Mouse (Mus musculus): ENCODE measurements around the gene Runx2. TPM values are rescaled to one million over a fixed set of nuclear protein-coding genes. Genes with fewer than 3 reads are reported as not detected.
A peak's percentile ranks its signal among the peaks of the same experiment; 100 is the strongest.

The Runx2 gene
- polyA plus RNA-seq, 1 experiment from 2014 or later, result 0.35 TPM

DNA sequence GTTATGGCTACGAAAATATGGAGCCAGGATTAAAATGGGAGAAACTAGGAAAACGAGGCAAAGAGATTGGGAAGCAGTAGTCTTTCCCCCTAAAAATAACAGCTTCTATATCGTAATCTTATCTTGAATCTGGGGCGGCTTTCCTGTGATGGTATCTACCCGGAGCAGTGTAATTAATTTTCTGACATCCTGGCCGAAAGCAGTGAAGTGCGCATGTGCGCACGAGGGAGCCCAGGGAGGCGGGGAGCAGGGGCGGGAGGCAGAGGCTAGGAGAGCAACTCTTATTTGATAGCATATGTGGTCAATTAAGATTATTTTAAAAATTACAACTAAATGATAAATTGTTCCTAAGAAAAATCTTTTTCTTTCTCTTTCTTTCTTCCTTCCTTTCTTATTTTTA, 195.9 kb downstream of the Runx2 start:
- H3K27me3 ChIP-seq (ENCODE audit: control insufficient read depth, insufficient read depth, low read length), result no peaks in the 10 kb centered on the region
- no peaks in the 10 kb centered on the region for H3K9me3 ChIP-seq (ENCODE audit: control insufficient read depth, low read length)
- no peak overlapping the region for H3K9ac ChIP-seq (ENCODE audit: low read length)
- ATAC-seq (ENCODE audit: insufficient number of reproducible peaks, insufficient read depth, low FRiP score, low read depth), result no peak
- WGBS, result 68% methylated on average over 11 of the region's 11 CpGs
- H3K4me2 ChIP-seq (ENCODE audit: low read length), result peak overlapping the region; percentile 18; the same call in 1 of the 2 replicates
- H3K4me3 ChIP-seq (ENCODE audit: control insufficient read depth in 1 of 2, insufficient read depth in 1 of 2, low read depth in 1 of 2, low read length in 2 of 2), result no peak overlapping the region
- no peaks in the 10 kb centered on the region for H3K4me1 ChIP-seq (ENCODE audit: control insufficient read depth in 2 of 2, insufficient read depth in 2 of 2, low read length in 2 of 2)
- no peaks in the 10 kb centered on the region for H3K36me3 ChIP-seq (ENCODE audit: control insufficient read depth, insufficient read depth, low read length)
- no peak overlapping the region for H3K27ac ChIP-seq (replicated peaks in 1 of 2; ENCODE audit: control insufficient read depth in 1 of 2, insufficient read depth in 1 of 2, low read depth in 2 of 2, low read length in 2 of 2)

DNA sequence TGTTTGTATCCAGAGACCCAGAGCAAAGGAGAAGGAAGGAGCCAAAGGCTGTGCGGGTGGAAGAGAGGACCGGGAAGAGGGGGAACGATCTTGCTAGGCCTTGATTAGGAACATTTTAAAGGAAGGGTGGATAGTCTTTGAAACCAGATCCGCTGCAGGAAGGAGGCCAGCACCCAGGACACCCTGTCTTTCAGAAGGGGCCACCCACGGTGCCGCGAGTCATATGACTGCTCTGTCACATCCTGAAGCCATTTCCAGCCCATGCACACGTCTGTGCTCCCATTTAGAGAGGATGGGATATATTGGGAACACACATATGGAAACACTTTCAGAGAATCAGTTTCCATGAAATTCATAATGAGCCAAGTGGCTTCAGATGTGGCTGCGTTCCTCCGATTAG, 196.4 kb downstream of the Runx2 start:
- 0 out of 2 replicates have a peak overlapping the region, but pooled peaks have one; percentile 18 for H3K4me2 ChIP-seq (ENCODE audit: low read length)
- H3K27me3 ChIP-seq (ENCODE audit: control insufficient read depth, insufficient read depth, low read length), result no peaks in the 10 kb centered on the region
- WGBS, result 50% methylated on average over 10 of the region's 10 CpGs
- H3K9me3 ChIP-seq (ENCODE audit: control insufficient read depth, low read length), result no peaks in the 10 kb centered on the region
- no peak overlapping the region for H3K9ac ChIP-seq (ENCODE audit: low read length)
- no peak for ATAC-seq (ENCODE audit: insufficient number of reproducible peaks, insufficient read depth, low FRiP score, low read depth)
- H3K27ac ChIP-seq (replicated peaks in 1 of 2; ENCODE audit: control insufficient read depth in 1 of 2, insufficient read depth in 1 of 2, low read depth in 2 of 2, low read length in 2 of 2), result no peak overlapping the region
- no peaks in the 10 kb centered on the region for H3K4me1 ChIP-seq (ENCODE audit: control insufficient read depth in 2 of 2, insufficient read depth in 2 of 2, low read length in 2 of 2)
- no peak overlapping the region for H3K4me3 ChIP-seq (ENCODE audit: control insufficient read depth in 1 of 2, insufficient read depth in 1 of 2, low read depth in 1 of 2, low read length in 2 of 2)
- H3K36me3 ChIP-seq (ENCODE audit: control insufficient read depth, insufficient read depth, low read length), result no peaks in the 10 kb centered on the region

GRCm38 (mm10) chr17:44617741-44618140, 196.9 kb downstream of the Runx2 start:
- H3K9ac ChIP-seq (ENCODE audit: low read length), result no peak overlapping the region

GRCm38 (mm10) chr17:44613716-44614715, 200.6 kb downstream of the Runx2 start:
- no peaks in the 10 kb centered on the region for H3K4me1 ChIP-seq (ENCODE audit: control insufficient read depth in 2 of 2, insufficient read depth in 2 of 2, low read length in 2 of 2)
- 75% methylated on average over 26 of the region's 26 CpGs for WGBS
- H3K27me3 ChIP-seq (ENCODE audit: control insufficient read depth, insufficient read depth, low read length), result no peaks in the 10 kb centered on the region
- no peak overlapping the region for H3K9ac ChIP-seq (ENCODE audit: low read length)
- no peaks in the 10 kb centered on the region for H3K9me3 ChIP-seq (ENCODE audit: control insufficient read depth, low read length)
- no peak overlapping the region for H3K4me3 ChIP-seq (ENCODE audit: control insufficient read depth in 1 of 2, insufficient read depth in 1 of 2, low read depth in 1 of 2, low read length in 2 of 2)
- H3K27ac ChIP-seq (replicated peaks in 1 of 2; ENCODE audit: control insufficient read depth in 1 of 2, insufficient read depth in 1 of 2, low read depth in 2 of 2, low read length in 2 of 2), result no peak overlapping the region
- H3K4me2 ChIP-seq (ENCODE audit: low read length), result no peak overlapping the region
- no peaks in the 10 kb centered on the region for H3K36me3 ChIP-seq (ENCODE audit: control insufficient read depth, insufficient read depth, low read length)
- no peak for ATAC-seq (ENCODE audit: insufficient number of reproducible peaks, insufficient read depth, low FRiP score, low read depth)

More at GRCm38 (mm10) chr17:44617741-44618140, 196.9 kb downstream of the Runx2 start:
- no peaks in the 10 kb centered on the region for H3K36me3 ChIP-seq (ENCODE audit: control insufficient read depth, insufficient read depth, low read length)
- H3K27me3 ChIP-seq (ENCODE audit: control insufficient read depth, insufficient read depth, low read length), result no peaks in the 10 kb centered on the region
- H3K4me3 ChIP-seq (ENCODE audit: control insufficient read depth in 1 of 2, insufficient read depth in 1 of 2, low read depth in 1 of 2, low read length in 2 of 2), result no peak overlapping the region
- H3K4me2 ChIP-seq (ENCODE audit: low read length), result no peak overlapping the region
- H3K27ac ChIP-seq (replicated peaks in 1 of 2; ENCODE audit: control insufficient read depth in 1 of 2, insufficient read depth in 1 of 2, low read depth in 2 of 2, low read length in 2 of 2), result no peak overlapping the region
- no peaks in the 10 kb centered on the region for H3K9me3 ChIP-seq (ENCODE audit: control insufficient read depth, low read length)
- 59% methylated on average over 2 of the region's 2 CpGs for WGBS
- no peak for ATAC-seq (ENCODE audit: insufficient number of reproducible peaks, insufficient read depth, low FRiP score, low read depth)
- H3K4me1 ChIP-seq (ENCODE audit: control insufficient read depth in 2 of 2, insufficient read depth in 2 of 2, low read length in 2 of 2), result no peaks in the 10 kb centered on the region

DNA sequence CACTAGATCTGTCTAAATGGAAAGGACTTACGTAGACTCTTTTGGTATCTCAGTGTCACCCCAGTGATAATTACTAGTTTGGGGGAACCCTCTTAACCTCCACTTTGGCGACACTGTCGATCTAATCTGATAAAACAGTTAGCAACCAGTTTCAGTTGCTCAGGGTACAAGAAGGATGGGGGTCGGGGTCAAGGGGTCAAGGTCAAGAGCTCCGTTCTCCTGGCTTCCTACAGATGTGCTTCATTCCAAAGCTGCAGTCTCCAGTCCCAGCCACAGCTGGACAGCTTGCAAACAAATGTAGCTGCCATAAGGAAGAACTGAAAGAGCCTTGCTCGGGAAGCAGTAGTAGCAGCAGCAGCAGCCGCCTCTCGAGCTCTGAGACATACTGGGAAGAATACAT, 202.0 kb downstream of the Runx2 start:
- Histone ChIP-seq H3K27me3 (ENCODE audit: control insufficient read depth, insufficient read depth, low read length) (no peaks in the 10 kb centered on the region), H3K4me1 (ENCODE audit: control insufficient read depth in 2 of 2, insufficient read depth in 2 of 2, low read length in 2 of 2) (no peaks in the 10 kb centered on the region), H3K9me3 (ENCODE audit: control insufficient read depth, low read length) (no peaks in the 10 kb centered on the region), H3K36me3 (ENCODE audit: control insufficient read depth, insufficient read depth, low read length) (no peaks in the 10 kb centered on the region), H3K4me3 (ENCODE audit: control insufficient read depth in 1 of 2, insufficient read depth in 1 of 2, low read depth in 1 of 2, low read length in 2 of 2) (no peak overlapping the region), H3K9ac (ENCODE audit: low read length) (no peak overlapping the region), H3K27ac (replicated peaks in 1 of 2; ENCODE audit: control insufficient read depth in 1 of 2, insufficient read depth in 1 of 2, low read depth in 2 of 2, low read length in 2 of 2) (no peak overlapping the region), H3K4me2 (ENCODE audit: low read length) (no peak overlapping the region)
- no peak for ATAC-seq (ENCODE audit: insufficient number of reproducible peaks, insufficient read depth, low FRiP score, low read depth)
- WGBS, result 52% methylated on average over 8 of the region's 8 CpGs

- WGBS, result 89% methylated on average over 3 of the region's 3 CpGs
- Histone ChIP-seq H3K9me3 (ENCODE audit: control insufficient read depth, low read length) (no peaks in the 10 kb centered on the region), H3K27ac (replicated peaks in 1 of 2; ENCODE audit: control insufficient read depth in 1 of 2, insufficient read depth in 1 of 2, low read depth in 2 of 2, low read length in 2 of 2) (no peak overlapping the region), H3K27me3 (ENCODE audit: control insufficient read depth, insufficient read depth, low read length) (no peaks in the 10 kb centered on the region), H3K4me2 (ENCODE audit: low read length) (no peak overlapping the region), H3K4me1 (ENCODE audit: control insufficient read depth in 2 of 2, insufficient read depth in 2 of 2, low read length in 2 of 2) (no peaks in the 10 kb centered on the region), H3K9ac (ENCODE audit: low read length) (no peak overlapping the region), H3K4me3 (ENCODE audit: control insufficient read depth in 1 of 2, insufficient read depth in 1 of 2, low read depth in 1 of 2, low read length in 2 of 2) (no peak overlapping the region), H3K36me3 (ENCODE audit: control insufficient read depth, insufficient read depth, low read length) (no peaks in the 10 kb centered on the region)
- no peak for ATAC-seq (ENCODE audit: insufficient number of reproducible peaks, insufficient read depth, low FRiP score, low read depth)
These were observed 202.6 kb downstream of the Runx2 start for GRCm38 (mm10) chr17:44612002-44612401.

GRCm38 (mm10) chr17:44611543-44611942, 203.1 kb downstream of the Runx2 start:
- Histone ChIP-seq H3K4me2 (ENCODE audit: low read length) (no peak overlapping the region), H3K27ac (replicated peaks in 1 of 2; ENCODE audit: control insufficient read depth in 1 of 2, insufficient read depth in 1 of 2, low read depth in 2 of 2, low read length in 2 of 2) (no peak overlapping the region), H3K9ac (ENCODE audit: low read length) (no peak overlapping the region), H3K4me3 (ENCODE audit: control insufficient read depth in 1 of 2, insufficient read depth in 1 of 2, low read depth in 1 of 2, low read length in 2 of 2) (no peak overlapping the region), H3K36me3 (ENCODE audit: control insufficient read depth, insufficient read depth, low read length) (no peaks in the 10 kb centered on the region), H3K9me3 (ENCODE audit: control insufficient read depth, low read length) (no peaks in the 10 kb centered on the region), H3K4me1 (ENCODE audit: control insufficient read depth in 2 of 2, insufficient read depth in 2 of 2, low read length in 2 of 2) (no peaks in the 10 kb centered on the region), H3K27me3 (ENCODE audit: control insufficient read depth, insufficient read depth, low read length) (no peaks in the 10 kb centered on the region)
- ATAC-seq (ENCODE audit: insufficient number of reproducible peaks, insufficient read depth, low FRiP score, low read depth), result no peak
- WGBS, result 86% methylated on average over 4 of the region's 4 CpGs

Data from heart, embryonic 14.5 days (tissue).